Mouse (Mus musculus) hematopoietic multipotent progenitor cell, adult 10-12 weeks (in vitro differentiated cells): ENCODE measurements around the gene Mrps21. TPM values are rescaled to one million over a fixed set of nuclear protein-coding genes. Genes with fewer than 3 reads are reported as not detected.

Experiments
- polyA plus RNA-seq: library from polyadenylated mRNA; stranded (reverse); fragments of >175 nt; gene quantifications from 2 replicates; pipeline ENCODE4 v1.2.3, GENCODE M21; 2012; ENCODE audit warnings: low replicate concordance

Gene Mrps21
- 12.2 and 207 TPM in 2 replicates for polyA plus RNA-seq

GRCm38 (mm10) chr3:95871392-95871867 is at the start of gene Mrps21:
Gene Mrps21, minus strand, starts transcription at chr3:95871519.

GRCm38 (mm10) chr3:95904568-95904967 is 33.2 kb upstream of the Mrps21 start, which contains the start of gene Car14:
Gene Car14, minus strand, starts transcription at chr3:95904691.

GRCm38 (mm10) chr3:95893606-95894316 is 22.4 kb upstream of the Mrps21 start, which contains the start of gene Aph1a:
Gene Aph1a, plus strand, starts transcription at chr3:95893969.

GRCm38 (mm10) chr3:95891211-95892065 is 20.1 kb upstream of the Mrps21 start, which contains the start of gene BC028528:
Gene BC028528, minus strand, starts transcription at chr3:95892005.

GRCm38 (mm10) chr3:95881979-95882815 is 10.9 kb upstream of the Mrps21 start, which contains the start of gene Ciart:
Gene Ciart, minus strand, starts transcription at chr3:95882251.

GRCm38 (mm10) chr3:95855502-95856089 is 15.7 kb downstream of the Mrps21 start, which contains the start of gene Prpf3:
Gene Prpf3, minus strand, starts transcription at chr3:95855885.

GRCm38 (mm10) chr3:95818571-95819288 is 52.6 kb downstream of the Mrps21 start, which contains the start of gene Rprd2:
Gene Rprd2, minus strand, starts transcription at chr3:95818863.

Other genes starting within 250 kb of the Mrps21 start
- gene Ensa, start 246.5 kb downstream of the Mrps21 start, polyA plus RNA-seq = 33.7 and 38.0 TPM in 2 replicates
- gene Mcl1, start 212.7 kb downstream of the Mrps21 start, polyA plus RNA-seq = 463 and 1,409 TPM in 2 replicates
- 5.4 and 10.2 TPM in 2 replicates for gene Adamtsl4, start 183.6 kb downstream of the Mrps21 start, polyA plus RNA-seq
- 26.6 and 28.3 TPM in 2 replicates for gene Ecm1, start 131.9 kb downstream of the Mrps21 start, polyA plus RNA-seq
- gene Tars2, start 111.3 kb downstream of the Mrps21 start, polyA plus RNA-seq = 5.9 and 30.1 TPM in 2 replicates
- gene Rprd2, start 52.7 kb downstream of the Mrps21 start, polyA plus RNA-seq = 12.1 and 12.8 TPM in 2 replicates
- gene Prpf3, start 15.6 kb downstream of the Mrps21 start, polyA plus RNA-seq = 5.2 and 7.3 TPM in 2 replicates
- gene Ciart, start 10.7 kb upstream of the Mrps21 start, polyA plus RNA-seq = 3.7 and 4.7 TPM in 2 replicates
- gene BC028528, start 20.5 kb upstream of the Mrps21 start, polyA plus RNA-seq = 4.3 and 9.3 TPM in 2 replicates
- gene Aph1a, start 22.4 kb upstream of the Mrps21 start, polyA plus RNA-seq = 131 and 202 TPM in 2 replicates
- gene Car14, start 33.2 kb upstream of the Mrps21 start, polyA plus RNA-seq = not detected in 2 replicates
- gene Anp32e, start 57.7 kb upstream of the Mrps21 start, polyA plus RNA-seq = 31.7 and 176 TPM in 2 replicates
- gene Plekho1, start 124.5 kb upstream of the Mrps21 start, polyA plus RNA-seq = 477 and 734 TPM in 2 replicates
- 3.7 and 6.5 TPM in 2 replicates for gene Vps45, start 186.9 kb upstream of the Mrps21 start, polyA plus RNA-seq
- gene Otud7b, start 233.0 kb upstream of the Mrps21 start, polyA plus RNA-seq = 11.8 and 12.2 TPM in 2 replicates